In the genomic region with DNA sequence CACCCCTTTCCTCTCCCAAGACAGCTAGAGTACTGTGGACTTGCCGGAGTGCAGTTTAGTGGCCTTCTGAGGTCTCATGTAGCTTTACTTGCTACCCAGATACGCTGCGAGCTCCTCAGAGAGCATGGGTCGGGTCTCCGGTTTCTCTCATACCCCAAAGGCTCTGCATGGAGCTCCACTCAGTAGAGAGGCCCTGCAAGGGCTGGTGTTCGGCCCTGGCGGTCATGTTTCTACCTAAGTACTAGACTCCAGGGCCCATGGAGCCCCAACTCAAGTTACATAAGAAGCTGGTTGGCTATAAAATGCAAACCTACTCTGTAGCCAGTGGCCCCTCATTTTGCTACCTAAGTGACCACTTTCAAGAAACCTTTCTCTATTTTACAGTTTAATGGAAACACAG, we compare ENCODE assay signal across 12 mouse cellular contexts. TPM values are rescaled to one million over a fixed set of nuclear protein-coding genes. Genes with fewer than 3 reads are reported as not detected.
DNase-seq lines count a peak whose midpoint lies in the region; ATAC-seq and TF ChIP-seq lines count a peak whose summit lies in the region.
"Had no signal": no experiment of that assay in that cellular context is flagged by ENCODE, and none has a peak within 500 bp of the region (broad histone marks: within the 10 kb centered on the region; RNA-seq: fewer than 3 reads in every experiment).

No protein-coding gene starts in this region.

- H3K36me3 ChIP-seq in kidney, adult 2 months (ENCODE audit: control insufficient read depth, insufficient read depth, low read length): peaks cover under 1% of the 10 kb centered on the region; the same call in 1 of the 2 replicates
- H3K36me3 ChIP-seq in ES-Bruce4 (ENCODE audit: control insufficient read depth, insufficient read depth, low read length, poor library complexity, severe bottlenecking): peaks cover 21% of the 10 kb centered on the region
- no peaks in the 10 kb centered on the region for H3K36me3 ChIP-seq in embryonic facial prominence, embryonic 11.5 days (replicated peaks; ENCODE audit: control insufficient read depth, insufficient read depth, low read depth, low read length)
- H3K36me3 ChIP-seq in limb, embryonic 13.5 days: 0 out of 2 replicates have a peak, but pooled peaks cover 6% of the 10 kb centered on the region
- no peaks in the 10 kb centered on the region for H3K36me3 ChIP-seq in midbrain, embryonic 13.5 days

- H3K4me1 ChIP-seq in kidney, adult 2 months (ENCODE audit: control insufficient read depth, insufficient read depth, low read length): peaks cover 73% of the 10 kb centered on the region
- H3K4me1 ChIP-seq in ES-Bruce4 (ENCODE audit: control insufficient read depth, insufficient read depth, low read length): peaks cover 5% of the 10 kb centered on the region
- H3K4me1 ChIP-seq in embryonic facial prominence, embryonic 11.5 days (ENCODE audit: control insufficient read depth, insufficient read depth, low read length): peaks cover 28% of the 10 kb centered on the region
- peaks cover 99% of the 10 kb centered on the region for H3K4me1 ChIP-seq in limb, embryonic 13.5 days
- peaks cover 45% of the 10 kb centered on the region for H3K4me1 ChIP-seq in midbrain, embryonic 13.5 days (replicated peaks)

- H3K4me3 ChIP-seq in kidney, adult 2 months (ENCODE audit: insufficient read depth, low read depth, low read length): no peak overlapping the region
- H3K4me3 ChIP-seq in ES-Bruce4 (ENCODE audit: low read depth, low read length): no peak overlapping the region
- no peak overlapping the region for H3K4me3 ChIP-seq in embryonic facial prominence, embryonic 11.5 days (ENCODE audit: low read depth, low read length)
- peak overlapping the region; percentile 5; the same call in 1 of the 2 replicates for H3K4me3 ChIP-seq in limb, embryonic 13.5 days
- H3K4me3 ChIP-seq in midbrain, embryonic 13.5 days (replicated peaks): no peak overlapping the region
- H3K4me3 ChIP-seq: layer of hippocampus, adult 2 months had no signal

- no peak for ATAC-seq in embryonic facial prominence, embryonic 11.5 days (replicated peaks; ENCODE audit: insufficient number of reproducible peaks, low FRiP score, low TSS enrichment, low read depth)
- ATAC-seq in limb, embryonic 13.5 days (ENCODE audit: low FRiP score, low read depth): no peak
- no peak for ATAC-seq in midbrain, embryonic 13.5 days
- ATAC-seq: forebrain, postnatal 0 days had no signal

- TF ChIP-seq EP300 in ES-Bruce4 (IDR thresholded peaks at IDR 0.05; ENCODE audit: insufficient read depth, low read depth, low read length): no peak

- TF ChIP-seq CTCF in kidney, adult 2 months (conservative IDR thresholded peaks at IDR 0.05; ENCODE audit: insufficient read depth, insufficient read length, low read depth, low read length): no peak
- no peak for TF ChIP-seq CTCF in ES-Bruce4 (IDR thresholded peaks at IDR 0.05; ENCODE audit: low read depth, low read length)

- WGBS in kidney, adult 2 months: 64% methylated on average over 7 of the region's 7 CpGs
- WGBS in embryonic facial prominence, embryonic 11.5 days: 69% methylated on average over 7 of the region's 7 CpGs
- 52% methylated on average over 7 of the region's 7 CpGs for WGBS in limb, embryonic 13.5 days
- 90% methylated on average over 7 of the region's 7 CpGs for WGBS in midbrain, embryonic 13.5 days

- no peak for DNase-seq in kidney, adult 2 months
- no peak for DNase-seq in kidney, adult 11 months
- peak; percentile 37 for DNase-seq in embryonic facial prominence, embryonic 11.5 days (ENCODE audit: low spot score)
- DNase-seq in layer of hippocampus, adult 11-12 months (ENCODE audit: low spot score): no peak
- DNase-seq: forebrain, postnatal 0 days; left cerebral cortex, postnatal 4 days; right cerebral cortex, postnatal 25 days had no signal

- H3K9ac ChIP-seq in ES-Bruce4 (ENCODE audit: low read depth, poor library complexity, severe bottlenecking): peak overlapping the region; percentile 56; the same call in 1 of the 2 replicates
- H3K9ac ChIP-seq in embryonic facial prominence, embryonic 11.5 days (replicated peaks; ENCODE audit: low read length): no peak overlapping the region
- no peak overlapping the region for H3K9ac ChIP-seq in limb, embryonic 13.5 days
- no peak overlapping the region for H3K9ac ChIP-seq in midbrain, embryonic 13.5 days (replicated peaks)
- H3K9ac ChIP-seq: forebrain, postnatal 0 days had no signal

- no peaks in the 10 kb centered on the region for H3K9me3 ChIP-seq in ES-Bruce4 (replicated peaks; ENCODE audit: control insufficient read depth, insufficient read depth, low read length, poor library complexity, severe bottlenecking)
- no peaks in the 10 kb centered on the region for H3K9me3 ChIP-seq in embryonic facial prominence, embryonic 11.5 days (replicated peaks; ENCODE audit: control insufficient read depth, low read length)
- no peaks in the 10 kb centered on the region for H3K9me3 ChIP-seq in limb, embryonic 13.5 days
- no peaks in the 10 kb centered on the region for H3K9me3 ChIP-seq in midbrain, embryonic 13.5 days

- peak overlapping the region; percentile 27; the same call in 1 of the 2 replicates for H3K27ac ChIP-seq in kidney, adult 2 months (ENCODE audit: insufficient read depth, low read depth, low read length)
- H3K27ac ChIP-seq in ES-Bruce4 (ENCODE audit: insufficient read depth, low read length): peak overlapping the region; percentile 3; the same call in 1 of the 2 replicates
- H3K27ac ChIP-seq in embryonic facial prominence, embryonic 11.5 days (replicated peaks; ENCODE audit: low read depth, low read length): no peak overlapping the region; the same call in 1 of the 2 replicates
- H3K27ac ChIP-seq in limb, embryonic 13.5 days: peak overlapping the region; percentile 94
- no peak overlapping the region for H3K27ac ChIP-seq in midbrain, embryonic 13.5 days
- H3K27ac ChIP-seq: layer of hippocampus, adult 2 months had no signal

- H3K4me2 ChIP-seq in embryonic facial prominence, embryonic 11.5 days (ENCODE audit: low read depth, low read length): no peak overlapping the region
- H3K4me2 ChIP-seq in limb, embryonic 13.5 days (replicated peaks): peak overlapping the region; percentile 47
- H3K4me2 ChIP-seq in midbrain, embryonic 13.5 days (replicated peaks): no peak overlapping the region
- H3K4me2 ChIP-seq: midbrain, embryonic 11.5 days had no signal

- no peak for TF ChIP-seq POLR2A in kidney, adult 2 months (IDR thresholded peaks at IDR 0.05; ENCODE audit: low read depth, low read length)
- no peak for TF ChIP-seq POLR2A in ES-Bruce4 (IDR thresholded peaks at IDR 0.05; ENCODE audit: insufficient read depth, low read length)

- no peaks in the 10 kb centered on the region for H3K27me3 ChIP-seq in kidney, adult 2 months (replicated peaks; ENCODE audit: control insufficient read depth, insufficient read depth, low read length)
- H3K27me3 ChIP-seq in ES-Bruce4 (ENCODE audit: control insufficient read depth, insufficient read depth, low read length, poor library complexity, severe bottlenecking): no peaks in the 10 kb centered on the region
- no peaks in the 10 kb centered on the region for H3K27me3 ChIP-seq in embryonic facial prominence, embryonic 11.5 days (ENCODE audit: control insufficient read depth, insufficient read depth, low read length)
- H3K27me3 ChIP-seq in limb, embryonic 13.5 days: no peaks in the 10 kb centered on the region
- H3K27me3 ChIP-seq in midbrain, embryonic 13.5 days: no peaks in the 10 kb centered on the region

RNA-seq across cellular contexts. Expression of gene Actn4, which starts 13.4 kb away (rescaled TPM):
- polyA plus RNA-seq in kidney, adult 2 months (2012; rRNA removed): 340 and 367 TPM in 2 replicates
- 318 and 324 TPM in 2 replicates for polyA plus RNA-seq in ES-Bruce4 (2011; ENCODE audit: insufficient read depth, insufficient read length, low read depth, missing spikeins)
- polyA plus RNA-seq in embryonic facial prominence, embryonic 11.5 days (2014; fragmentation: Nextera tagmentation; extraction: Ambion mirVana): 190 and 201 TPM in 2 replicates
- polyA plus RNA-seq in limb, embryonic 13.5 days (2015; fragmentation: Nextera tagmentation; extraction: Ambion mirVana): 270 and 300 TPM in 2 replicates
- polyA plus RNA-seq in midbrain, embryonic 13.5 days (2015; fragmentation: Nextera tagmentation; extraction: Ambion mirVana): 120 and 132 TPM in 2 replicates

RNA-seq across cellular contexts. Expression of gene Eif3k, which starts 32.9 kb away (rescaled TPM):
- 321 and 343 TPM in 2 replicates for polyA plus RNA-seq in kidney, adult 2 months (2012; rRNA removed)
- 409 and 413 TPM in 2 replicates for polyA plus RNA-seq in ES-Bruce4 (2011; ENCODE audit: insufficient read depth, insufficient read length, low read depth, missing spikeins)
- polyA plus RNA-seq in embryonic facial prominence, embryonic 11.5 days (2014; fragmentation: Nextera tagmentation; extraction: Ambion mirVana): 439 and 446 TPM in 2 replicates
- polyA plus RNA-seq in limb, embryonic 13.5 days (2015; fragmentation: Nextera tagmentation; extraction: Ambion mirVana): 422 and 454 TPM in 2 replicates
- 318 and 323 TPM in 2 replicates for polyA plus RNA-seq in midbrain, embryonic 13.5 days (2015; fragmentation: Nextera tagmentation; extraction: Ambion mirVana)

RNA-seq across cellular contexts. Expression of gene Map4k1, which starts 33.1 kb away (rescaled TPM):
- 2.3 and 6.2 TPM in 2 replicates for polyA plus RNA-seq in kidney, adult 2 months (2012; rRNA removed)
- polyA plus RNA-seq in ES-Bruce4 (2011; ENCODE audit: insufficient read depth, insufficient read length, low read depth, missing spikeins): 33.2 and 36.3 TPM in 2 replicates
- polyA plus RNA-seq in embryonic facial prominence, embryonic 11.5 days (2014; fragmentation: Nextera tagmentation; extraction: Ambion mirVana): 6.4 and 8.1 TPM in 2 replicates
- polyA plus RNA-seq in limb, embryonic 13.5 days (2015; fragmentation: Nextera tagmentation; extraction: Ambion mirVana): 9.5 and 10.0 TPM in 2 replicates
- polyA plus RNA-seq in midbrain, embryonic 13.5 days (2015; fragmentation: Nextera tagmentation; extraction: Ambion mirVana): 4.5 and 5.0 TPM in 2 replicates

Comparison
In these comparisons a context has a peak if more than half of its experiments do, and no peak if none do; other contexts are left out.
1. H3K27ac ChIP-seq: peak in kidney, adult 2 months (single experiment), ES-Bruce4 (single experiment) and limb, embryonic 13.5 days (single experiment); none in embryonic facial prominence, embryonic 11.5 days (single experiment) and midbrain, embryonic 13.5 days (single experiment).